Mouse (Mus musculus) forebrain, embryonic 10.5 days (tissue): ENCODE data around the gene Cygb. TPM values are rescaled to one million over a fixed set of nuclear protein-coding genes. Genes with fewer than 3 reads are reported as not detected.
A peak's percentile ranks its signal among the peaks of the same experiment; 100 is the strongest.

Experiments used
- DNase-seq: peaks from one replicate; pipeline ENCODE4 v3.0.0-alpha.2; 2017; ENCODE audit warnings: low spot score; ENCODE audit errors: extremely low spot score
- H3K27ac ChIP-seq: fragments of 300-500 bp; sonication (generic); 2 replicates; pipeline ENCODE4 v1.5.1; 2016; ENCODE audit warnings: mild to moderate bottlenecking
- H3K27me3 ChIP-seq: fragments of 300-500 bp; sonication (generic); 2 replicates; pipeline ENCODE4 v1.6.1; 2016; ENCODE audit warnings: mild to moderate bottlenecking; ENCODE audit not compliant: poor library complexity, severe bottlenecking
- H3K36me3 ChIP-seq: fragments of 300-500 bp; sonication (generic); replicated peaks from 2 replicates; pipeline ENCODE4 v1.6.1; 2016; ENCODE audit warnings: mild to moderate bottlenecking, moderate library complexity
- H3K4me1 ChIP-seq: fragments of 300-500 bp; sonication (generic); 2 replicates; pipeline ENCODE4 v1.6.1; 2016
- H3K4me3 ChIP-seq: fragments of 300-500 bp; sonication (generic); 2 replicates; pipeline ENCODE4 v1.5.1; 2016; ENCODE audit warnings: mild to moderate bottlenecking, moderate library complexity
- H3K9me3 ChIP-seq: fragments of 300-500 bp; sonication (generic); 2 replicates; pipeline ENCODE4 v1.6.1; 2016; ENCODE audit warnings: mild to moderate bottlenecking, moderate library complexity
- WGBS: fragments of 180-500 bp; shearing (Covaris S2); methylation state at CpG from one replicate; pipeline ENCODE4 v1.1.7; 2016; 5-methylcytosine and 5-hydroxymethylcytosine counted together
- polyA plus RNA-seq: library from polyadenylated mRNA; unstranded; fragments of >200 nt; fragmentation: Nextera tagmentation; extraction: Ambion mirVana; gene quantifications from 2 replicates; pipeline ENCODE4 v1.2.1, GENCODE M21; 2016

Gene Cygb
- polyA plus RNA-seq, 1 experiment from 2014 or later, result 2.5 TPM

GRCm38 (mm10) chr11:116648976-116649375, 5.1 kb downstream of the Cygb start:
- 75% methylated on average over 10 of the region's 10 CpGs for WGBS

GRCm38 (mm10) chr11:116648213-116648921, 5.7 kb downstream of the Cygb start:
- Histone ChIP-seq H3K27me3 (peaks cover 80% of the 10 kb centered on the region), H3K27ac (peak overlapping the region; percentile 66), H3K36me3 (no peaks in the 10 kb centered on the region), H3K4me1 (peaks cover 84% of the 10 kb centered on the region), H3K4me3 (no peak overlapping the region), H3K9me3 (no peaks in the 10 kb centered on the region)
- 61% methylated on average over 18 of the region's 18 CpGs for WGBS
- DNase-seq, result no peak

More at GRCm38 (mm10) chr11:116648976-116649375, 5.1 kb downstream of the Cygb start:
- H3K27ac ChIP-seq, result peak overlapping the region; percentile 66
- H3K27me3 ChIP-seq, result peaks cover 83% of the 10 kb centered on the region
- H3K36me3 ChIP-seq, result no peaks in the 10 kb centered on the region
- H3K9me3 ChIP-seq, result no peaks in the 10 kb centered on the region
- H3K4me3 ChIP-seq, result no peak overlapping the region
- no peak for DNase-seq
- peaks cover 84% of the 10 kb centered on the region for H3K4me1 ChIP-seq

GRCm38 (mm10) chr11:116647340-116647991, 6.6 kb downstream of the Cygb start:
- no peak overlapping the region for H3K4me3 ChIP-seq
- H3K27me3 ChIP-seq, result peaks cover 78% of the 10 kb centered on the region
- peak overlapping the region; percentile 66 for H3K27ac ChIP-seq
- H3K4me1 ChIP-seq, result peaks cover 80% of the 10 kb centered on the region
- WGBS, result 61% methylated on average over 11 of the region's 11 CpGs
- H3K36me3 ChIP-seq, result no peaks in the 10 kb centered on the region
- no peak for DNase-seq
- H3K9me3 ChIP-seq, result no peaks in the 10 kb centered on the region

GRCm38 (mm10) chr11:116646771-116647170, 7.3 kb downstream of the Cygb start:
- no peak for DNase-seq
- Histone ChIP-seq H3K36me3 (no peaks in the 10 kb centered on the region), H3K9me3 (no peaks in the 10 kb centered on the region), H3K4me1 (peaks cover 73% of the 10 kb centered on the region), H3K27ac (peak overlapping the region; percentile 66), H3K4me3 (no peak overlapping the region), H3K27me3 (peaks cover 74% of the 10 kb centered on the region)
- 85% methylated on average over 7 of the region's 7 CpGs for WGBS

- Histone ChIP-seq H3K9me3 (no peaks in the 10 kb centered on the region), H3K4me3 (no peak overlapping the region), H3K27me3 (peaks cover 68% of the 10 kb centered on the region), H3K4me1 (peaks cover 71% of the 10 kb centered on the region), H3K36me3 (no peaks in the 10 kb centered on the region), H3K27ac (0 out of 2 replicates have a peak overlapping the region, but pooled peaks have one; percentile 58)
- no peak for DNase-seq
- 72% methylated on average over 11 of the region's 11 CpGs for WGBS
Observed at GRCm38 (mm10) chr11:116646136-116646535, 8.0 kb downstream of the Cygb start.

GRCm38 (mm10) chr11:116645446-116646110, 8.5 kb downstream of the Cygb start:
- no peak for DNase-seq
- Histone ChIP-seq H3K4me3 (no peak overlapping the region), H3K27ac (peak overlapping the region; percentile 58), H3K4me1 (peaks cover 71% of the 10 kb centered on the region), H3K36me3 (no peaks in the 10 kb centered on the region), H3K9me3 (no peaks in the 10 kb centered on the region), H3K27me3 (peaks cover 62% of the 10 kb centered on the region)
- WGBS, result 58% methylated on average over 8 of the region's 8 CpGs

- WGBS, result 43% methylated on average over 21 of the region's 21 CpGs
- Histone ChIP-seq H3K27ac (peak overlapping the region; percentile 77), H3K9me3 (no peaks in the 10 kb centered on the region), H3K36me3 (no peaks in the 10 kb centered on the region), H3K4me3 (peak overlapping the region; percentile 44), H3K27me3 (peaks cover 51% of the 10 kb centered on the region), H3K4me1 (peaks cover 67% of the 10 kb centered on the region)
- DNase-seq, result no peak
Observed at GRCm38 (mm10) chr11:116644225-116645112, 9.6 kb downstream of the Cygb start.

GRCm38 (mm10) chr11:116643579-116644224, 10.4 kb downstream of the Cygb start:
- H3K27me3 ChIP-seq, result peaks cover 43% of the 10 kb centered on the region
- no peaks in the 10 kb centered on the region for H3K36me3 ChIP-seq
- H3K9me3 ChIP-seq, result no peaks in the 10 kb centered on the region
- H3K4me1 ChIP-seq, result peaks cover 59% of the 10 kb centered on the region
- peak; percentile 60 for DNase-seq
- H3K27ac ChIP-seq, result peak overlapping the region; percentile 77
- 4% methylated on average over 19 of the region's 19 CpGs for WGBS
- peak overlapping the region; percentile 44 for H3K4me3 ChIP-seq

- WGBS, result 39% methylated on average over 14 of the region's 14 CpGs
- peak overlapping the region; percentile 77 for H3K27ac ChIP-seq
- H3K9me3 ChIP-seq, result no peaks in the 10 kb centered on the region
- no peaks in the 10 kb centered on the region for H3K36me3 ChIP-seq
- H3K4me3 ChIP-seq, result peak overlapping the region; percentile 44
- DNase-seq, result peak; percentile 93
- peaks cover 43% of the 10 kb centered on the region for H3K27me3 ChIP-seq
- H3K4me1 ChIP-seq, result peaks cover 51% of the 10 kb centered on the region
Observed at GRCm38 (mm10) chr11:116642681-116643578, 11.2 kb downstream of the Cygb start.

- no peak for DNase-seq
- Histone ChIP-seq H3K9me3 (no peaks in the 10 kb centered on the region), H3K27ac (no peak overlapping the region), H3K4me3 (no peak overlapping the region), H3K36me3 (no peaks in the 10 kb centered on the region), H3K27me3 (peaks cover 40% of the 10 kb centered on the region), H3K4me1 (peaks cover 39% of the 10 kb centered on the region)
- WGBS, result 69% methylated on average over 3 of the region's 3 CpGs
Observed at GRCm38 (mm10) chr11:116641731-116642130, 12.4 kb downstream of the Cygb start.

GRCm38 (mm10) chr11:116641168-116641567, 12.9 kb downstream of the Cygb start:
- no peak overlapping the region for H3K27ac ChIP-seq
- H3K4me3 ChIP-seq, result no peak overlapping the region
- H3K4me1 ChIP-seq, result peaks cover 34% of the 10 kb centered on the region
- no peak for DNase-seq
- H3K9me3 ChIP-seq, result no peaks in the 10 kb centered on the region
- WGBS, result 47% methylated on average over 5 of the region's 5 CpGs
- H3K27me3 ChIP-seq, result peaks cover 35% of the 10 kb centered on the region
- H3K36me3 ChIP-seq, result no peaks in the 10 kb centered on the region
